Mouse (Mus musculus): ENCODE results near the gene 1700029F12Rik. TPM values are rescaled to one million over a fixed set of nuclear protein-coding genes. Genes with fewer than 3 reads are reported as not detected.
"Not testable (repeated sequence)": the region's sequence is repeated elsewhere in the genome, so short reads cannot be mapped to it uniquely, and the experiment has no call there.

1700029F12Rik gene
- total and polyA plus RNA-seq, 3 experiments, result not detected

DNA sequence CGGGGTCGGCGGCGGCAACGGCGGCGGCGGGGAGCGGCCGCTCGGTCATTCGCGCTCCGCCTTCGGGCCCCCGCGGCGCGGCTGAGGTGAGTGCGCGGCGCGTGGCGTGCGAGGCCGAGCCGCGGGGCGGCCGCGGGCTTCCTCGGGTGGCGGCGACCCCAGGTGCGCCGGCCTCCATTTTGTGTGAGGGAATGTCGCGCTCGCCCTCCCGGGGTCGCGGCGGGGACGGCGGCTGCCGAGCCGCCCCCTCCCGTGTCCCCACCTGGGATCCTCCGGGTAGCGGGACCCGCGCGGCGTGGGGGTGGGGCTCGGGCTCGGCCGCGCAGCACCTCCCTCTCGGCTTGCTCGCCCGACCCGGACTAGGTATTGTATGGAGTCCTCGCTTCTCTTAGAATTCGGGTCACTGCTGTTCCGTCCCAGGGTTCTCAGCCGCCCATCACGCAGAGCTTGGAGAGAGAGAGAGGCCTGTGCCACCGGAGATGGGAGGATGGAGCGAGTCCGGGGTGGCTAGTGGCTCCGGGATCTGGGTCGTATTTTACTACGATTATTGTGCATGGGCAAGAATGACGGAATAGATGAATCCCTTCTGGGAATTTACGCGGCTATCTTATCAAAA lies 37.6 kb upstream of the 1700029F12Rik start:
- peaks cover 10% of the 10 kb centered on the region; the same call in 1 of the 2 replicates for H3K27me3 ChIP-seq (ENCODE audit: insufficient read depth, low read length)
- peaks cover 4% of the 10 kb centered on the region for H3K4me1 ChIP-seq (ENCODE audit: insufficient read depth, low read depth, low read length)
- H3K4me3 ChIP-seq (ENCODE audit: low read depth, low read length), result no peak overlapping the region; the same call in 1 of the 2 replicates
- DNase-seq (ENCODE audit: low spot score), result no peak
- H3K9me3 ChIP-seq (replicated peaks), result peaks cover 13% of the 10 kb centered on the region
- no peaks in the 10 kb centered on the region for H3K36me3 ChIP-seq (replicated peaks)
- ATAC-seq (ENCODE audit: extremely low read depth, insufficient number of reproducible peaks, low FRiP score, poor library complexity, severe bottlenecking), result no peak
- TF ChIP-seq GATA1 (IDR thresholded peaks at IDR 0.05; ENCODE audit: borderline replicate concordance, low read length), result no peak
- TF ChIP-seq TAL1 (conservative IDR thresholded peaks at IDR 0.05; ENCODE audit: low read depth, low read length), result no peak
- no peak for TF ChIP-seq GATA2 (IDR thresholded peaks at IDR 0.05; ENCODE audit: borderline replicate concordance, low read depth, low read length)
- TF ChIP-seq CTCF (IDR thresholded peaks at IDR 0.05; ENCODE audit: low read depth, low read length), result no peak
- no peak for TF ChIP-seq POLR2AphosphoS5 (IDR thresholded peaks at IDR 0.05; ENCODE audit: insufficient replicate concordance, low read depth, low read length)

DNA sequence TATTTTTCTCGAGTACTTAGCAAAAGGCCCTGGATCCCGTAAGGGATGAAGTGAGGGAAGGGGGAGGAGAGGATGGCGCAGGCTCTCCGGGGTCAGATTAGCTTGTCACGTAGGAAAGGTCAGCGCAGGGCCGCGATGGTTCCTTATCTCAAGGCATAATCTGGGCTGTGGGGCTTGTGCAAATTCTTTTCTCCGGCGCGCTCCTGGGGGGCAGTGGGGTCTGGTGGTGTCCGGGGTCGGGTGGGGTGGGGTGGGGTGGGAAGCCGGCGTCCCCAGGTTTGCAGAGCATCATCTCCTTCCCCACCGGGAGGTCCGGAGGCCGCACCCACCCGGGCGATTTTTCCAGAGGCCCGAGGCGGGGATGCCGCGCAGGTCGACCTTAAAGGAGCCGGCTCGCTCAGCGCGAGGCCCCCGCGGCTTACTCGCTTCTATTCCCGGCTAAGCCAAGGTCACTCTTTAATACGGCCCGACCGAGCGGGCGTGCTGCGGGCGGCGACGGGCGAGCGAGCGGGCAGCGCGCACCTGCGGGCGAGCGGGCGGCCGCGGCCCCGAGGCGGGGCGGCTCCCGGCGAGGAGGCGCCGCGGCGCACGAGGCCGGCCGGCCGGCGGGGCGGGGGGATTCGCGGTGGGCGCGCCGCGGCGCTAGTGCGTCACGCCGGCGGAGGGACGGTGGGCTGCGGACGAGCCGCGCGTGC lies 36.9 kb upstream of the 1700029F12Rik start:
- peaks cover 10% of the 10 kb centered on the region; the same call in 1 of the 2 replicates for H3K27me3 ChIP-seq (ENCODE audit: insufficient read depth, low read length)
- H3K9me3 ChIP-seq (replicated peaks), result peaks cover 13% of the 10 kb centered on the region
- DNase-seq (ENCODE audit: low spot score), result no peak
- H3K36me3 ChIP-seq (replicated peaks), result no peaks in the 10 kb centered on the region
- TF ChIP-seq POLR2AphosphoS5 (IDR thresholded peaks at IDR 0.05; ENCODE audit: insufficient replicate concordance, low read depth, low read length), result no peak
- TF ChIP-seq GATA2 (IDR thresholded peaks at IDR 0.05; ENCODE audit: borderline replicate concordance, low read depth, low read length), result no peak
- no peak for TF ChIP-seq CTCF (IDR thresholded peaks at IDR 0.05; ENCODE audit: low read depth, low read length)
- no peak for TF ChIP-seq TAL1 (conservative IDR thresholded peaks at IDR 0.05; ENCODE audit: low read depth, low read length)
- no peak for TF ChIP-seq GATA1 (IDR thresholded peaks at IDR 0.05; ENCODE audit: borderline replicate concordance, low read length)
- ATAC-seq (ENCODE audit: extremely low read depth, insufficient number of reproducible peaks, low FRiP score, poor library complexity, severe bottlenecking), result no peak
- no peak overlapping the region for H3K4me3 ChIP-seq (ENCODE audit: low read depth, low read length)
- H3K4me1 ChIP-seq (ENCODE audit: insufficient read depth, low read depth, low read length), result peaks cover 5% of the 10 kb centered on the region

DNA sequence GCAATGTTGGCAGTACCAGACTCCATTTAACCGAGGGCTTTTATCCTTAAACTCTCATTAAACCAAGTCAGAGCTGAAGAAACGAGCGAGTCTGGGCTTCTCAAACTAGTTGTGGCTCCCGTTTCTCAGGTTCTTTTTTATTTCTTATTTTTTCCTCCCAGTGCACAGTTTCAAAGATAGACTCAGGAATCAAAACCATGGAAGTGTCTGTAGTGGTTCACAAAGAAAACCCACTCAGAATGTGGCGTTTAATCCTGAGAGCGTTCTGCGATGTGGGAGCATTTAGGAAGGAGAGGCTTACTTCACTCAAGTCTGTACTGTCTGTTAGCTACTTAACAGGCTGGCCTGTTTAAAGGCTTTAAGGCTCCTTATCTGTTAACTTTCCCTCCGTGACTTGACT lies 34.0 kb upstream of the 1700029F12Rik start:
- DNase-seq (ENCODE audit: low spot score) (no peak), ATAC-seq (ENCODE audit: extremely low read depth, insufficient number of reproducible peaks, low FRiP score, poor library complexity, severe bottlenecking) (no peak)
- Histone ChIP-seq H3K4me1 (ENCODE audit: insufficient read depth, low read depth, low read length) (peaks cover 15% of the 10 kb centered on the region), H3K9me3 (replicated peaks) (peaks cover 13% of the 10 kb centered on the region), H3K27me3 (ENCODE audit: insufficient read depth, low read length) (peaks cover 10% of the 10 kb centered on the region; the same call in 1 of the 2 replicates), H3K36me3 (replicated peaks) (no peaks in the 10 kb centered on the region), H3K4me3 (ENCODE audit: low read depth, low read length) (no peak overlapping the region)
- no peak for TF ChIP-seq CTCF (IDR thresholded peaks at IDR 0.05; ENCODE audit: low read depth, low read length)
- TF ChIP-seq GATA1 (IDR thresholded peaks at IDR 0.05; ENCODE audit: borderline replicate concordance, low read length), result no peak
- no peak for TF ChIP-seq TAL1 (conservative IDR thresholded peaks at IDR 0.05; ENCODE audit: low read depth, low read length)
- no peak for TF ChIP-seq GATA2 (IDR thresholded peaks at IDR 0.05; ENCODE audit: borderline replicate concordance, low read depth, low read length)
- no peak for TF ChIP-seq POLR2AphosphoS5 (IDR thresholded peaks at IDR 0.05; ENCODE audit: insufficient replicate concordance, low read depth, low read length)

DNA sequence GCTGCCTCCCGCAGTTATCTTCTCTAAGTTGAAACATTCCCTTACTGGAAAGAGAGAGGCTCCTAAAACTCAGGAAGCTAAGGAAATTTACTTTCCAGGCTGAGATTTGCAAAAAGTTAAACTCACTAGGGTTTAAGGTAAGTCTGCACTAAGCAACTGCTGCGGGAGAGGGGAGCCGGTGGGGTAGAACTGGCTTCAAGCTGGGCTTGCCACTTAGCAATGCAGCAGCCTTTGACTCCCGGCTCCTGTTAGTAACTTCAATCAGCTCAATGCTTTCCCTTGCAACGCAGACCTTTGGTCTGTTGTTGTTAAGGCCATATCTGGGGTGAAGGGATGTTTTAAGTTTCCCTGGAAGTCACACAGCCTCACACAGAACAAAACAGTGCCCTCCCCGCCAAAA lies 33.5 kb upstream of the 1700029F12Rik start:
- DNase-seq (ENCODE audit: low spot score), result no peak
- Histone ChIP-seq H3K27me3 (ENCODE audit: insufficient read depth, low read length) (peaks cover 10% of the 10 kb centered on the region; the same call in 1 of the 2 replicates), H3K4me1 (ENCODE audit: insufficient read depth, low read depth, low read length) (peaks cover 15% of the 10 kb centered on the region), H3K4me3 (ENCODE audit: low read depth, low read length) (no peak overlapping the region), H3K36me3 (replicated peaks) (no peaks in the 10 kb centered on the region), H3K9me3 (replicated peaks) (peaks cover 13% of the 10 kb centered on the region)
- TF ChIP-seq CTCF (IDR thresholded peaks at IDR 0.05; ENCODE audit: low read depth, low read length) (no peak), TAL1 (conservative IDR thresholded peaks at IDR 0.05; ENCODE audit: low read depth, low read length) (no peak), POLR2AphosphoS5 (IDR thresholded peaks at IDR 0.05; ENCODE audit: insufficient replicate concordance, low read depth, low read length) (no peak), GATA1 (IDR thresholded peaks at IDR 0.05; ENCODE audit: borderline replicate concordance, low read length) (no peak), GATA2 (IDR thresholded peaks at IDR 0.05; ENCODE audit: borderline replicate concordance, low read depth, low read length) (no peak)
- no peak for ATAC-seq (ENCODE audit: extremely low read depth, insufficient number of reproducible peaks, low FRiP score, poor library complexity, severe bottlenecking)

DNA sequence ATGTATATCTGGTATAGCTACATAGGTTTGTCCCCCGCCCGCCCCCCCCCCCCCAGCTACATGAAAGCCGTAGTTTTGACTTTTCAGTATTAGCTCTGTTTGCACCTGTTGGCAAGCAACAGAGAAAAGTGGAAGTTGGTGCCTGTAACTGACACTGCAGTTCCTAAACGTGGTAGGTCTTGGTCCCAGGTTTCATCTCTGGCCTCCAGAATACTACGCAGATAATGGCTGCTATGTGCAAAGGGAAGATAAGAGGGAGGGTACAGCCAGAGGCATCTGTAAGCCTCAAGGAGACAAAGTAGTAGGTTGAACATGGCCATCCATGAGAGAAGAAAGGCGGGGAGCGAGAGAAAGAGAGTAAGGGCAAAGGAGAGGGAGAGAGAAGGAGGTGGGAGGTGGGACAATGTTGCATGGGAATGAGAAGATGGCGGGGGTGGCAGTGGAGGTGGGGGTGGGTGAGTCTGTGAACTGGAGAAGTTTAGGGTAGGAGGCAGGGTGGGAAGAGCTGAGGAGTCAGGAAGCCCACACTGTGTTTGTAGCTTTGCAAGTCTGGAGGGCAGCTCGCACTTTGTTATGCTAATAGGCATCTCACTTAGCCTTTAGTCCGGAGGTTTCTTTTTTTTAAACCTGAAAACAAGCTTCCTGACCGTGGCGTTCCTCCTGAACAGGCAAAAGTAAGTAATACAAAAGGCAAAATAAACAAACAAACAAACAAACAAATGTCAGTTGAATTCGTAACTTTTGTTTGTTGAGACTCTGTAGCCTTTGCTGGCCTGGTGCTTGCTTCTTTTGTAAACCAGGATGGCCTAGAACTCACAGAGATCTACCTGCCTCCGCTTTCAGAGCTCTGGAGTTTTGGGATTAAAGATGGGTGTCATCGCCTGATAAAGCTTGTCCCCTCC lies 32.7 kb upstream of the 1700029F12Rik start, which contains the start of gene Fam169a:
Fam169a (plus strand) TSS at position 638 of the 902 bp plus-strand sequence.
- peaks cover 15% of the 10 kb centered on the region for H3K4me1 ChIP-seq (ENCODE audit: insufficient read depth, low read depth, low read length)
- DNase-seq (ENCODE audit: low spot score) (no peak), ATAC-seq (ENCODE audit: extremely low read depth, insufficient number of reproducible peaks, low FRiP score, poor library complexity, severe bottlenecking) (no peak)
- H3K9me3 ChIP-seq (replicated peaks), result peaks cover 11% of the 10 kb centered on the region
- H3K27me3 ChIP-seq (ENCODE audit: insufficient read depth, low read length), result peaks cover 7% of the 10 kb centered on the region; the same call in 1 of the 2 replicates
- H3K4me3 ChIP-seq (ENCODE audit: low read depth, low read length), result no peak within 1 kb of the TSS
- no peak for TF ChIP-seq CTCF (IDR thresholded peaks at IDR 0.05; ENCODE audit: low read depth, low read length)
- H3K36me3 ChIP-seq (replicated peaks), result no peaks in the 10 kb centered on the region

DNA sequence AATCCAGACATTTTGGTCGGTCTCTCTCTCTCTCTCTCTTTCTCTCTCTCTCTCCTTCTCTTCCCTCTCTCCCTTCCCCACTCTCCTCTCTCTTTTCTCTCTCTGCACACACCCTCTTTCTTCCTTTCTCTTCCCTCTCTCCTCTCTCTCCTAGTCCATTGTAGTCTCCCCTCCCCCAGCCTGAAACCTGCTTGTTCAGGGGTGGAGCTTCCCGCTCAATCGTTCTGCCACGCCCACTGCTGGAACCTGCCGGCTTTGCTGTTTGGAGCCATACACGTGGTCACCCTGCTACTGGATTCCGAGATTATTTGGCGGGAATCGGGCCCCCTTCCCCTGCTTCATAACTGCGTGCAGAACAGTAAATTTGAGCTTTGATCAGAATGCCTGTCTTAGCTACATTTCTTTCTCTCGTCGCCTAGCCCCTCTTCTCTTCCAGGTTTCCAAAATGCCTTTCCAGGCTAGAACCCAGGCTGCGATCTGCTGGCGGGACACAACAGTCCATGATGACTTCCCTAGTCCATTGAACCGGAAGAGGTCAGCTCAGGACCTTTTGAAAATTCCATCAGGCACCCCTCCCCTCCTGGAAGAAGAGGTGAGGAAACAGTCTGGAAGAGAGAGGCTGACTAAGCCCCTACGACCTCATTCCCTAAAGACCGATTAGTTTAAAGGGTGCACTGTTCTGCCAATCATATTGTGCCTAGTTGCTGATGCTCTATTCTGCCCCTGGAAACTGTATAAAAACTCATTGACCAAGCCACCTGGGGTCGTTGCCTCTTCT lies 30.9 kb upstream of the 1700029F12Rik start:
- H3K36me3 ChIP-seq (replicated peaks); H3K4me3 ChIP-seq (ENCODE audit: low read depth, low read length); H3K27me3 ChIP-seq (ENCODE audit: insufficient read depth, low read length); ATAC-seq (ENCODE audit: extremely low read depth, insufficient number of reproducible peaks, low FRiP score, poor library complexity, severe bottlenecking); DNase-seq (ENCODE audit: low spot score); H3K9me3 ChIP-seq (replicated peaks): not testable (repeated sequence)
- H3K4me1 ChIP-seq (ENCODE audit: insufficient read depth, low read depth, low read length), result peaks cover 15% of the 10 kb centered on the region
